In the genomic region with DNA sequence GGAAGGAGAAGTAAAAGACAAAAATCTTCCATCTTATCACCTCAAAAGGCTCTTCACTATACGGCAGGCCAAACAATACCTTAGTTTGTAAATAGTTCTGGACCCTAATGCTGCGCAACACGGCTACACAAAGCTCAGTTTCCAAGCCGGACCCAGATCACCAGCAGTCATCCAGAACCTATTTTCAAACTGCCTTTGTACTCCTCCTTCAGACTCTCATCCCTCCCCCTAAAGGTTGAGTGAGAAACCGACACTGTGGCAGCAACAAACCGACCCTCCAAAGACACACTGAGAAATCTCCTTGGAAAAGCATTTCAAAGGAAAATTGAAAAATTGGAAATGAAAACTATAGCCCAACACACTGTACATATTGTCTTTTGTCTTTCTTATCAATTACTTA, we compare ENCODE assay signal across 9 mouse cellular contexts. TPM values are rescaled to one million over a fixed set of nuclear protein-coding genes. Genes with fewer than 3 reads are reported as not detected.
DNase-seq lines count a peak whose midpoint lies in the region; ATAC-seq and TF ChIP-seq lines count a peak whose summit lies in the region.
"Had no signal": no experiment of that assay in that cellular context is flagged by ENCODE, and none has a peak within 500 bp of the region (broad histone marks: within the 10 kb centered on the region; RNA-seq: fewer than 3 reads in every experiment).

No protein-coding gene starts in this region.

- H3K9ac ChIP-seq in ES-E14 (ENCODE audit: insufficient read depth, low read depth, low read length, poor library complexity, severe bottlenecking): no peak overlapping the region
- peak overlapping the region; percentile 61 for H3K9ac ChIP-seq in forebrain, embryonic 16.5 days (replicated peaks; ENCODE audit: low read depth, low read length)
- peak overlapping the region; percentile 48; the same call in 1 of the 2 replicates for H3K9ac ChIP-seq in lung, postnatal 0 days (replicated peaks; ENCODE audit: low read depth)

- DNase-seq in heart, embryonic 10.5 days (ENCODE audit: low spot score): peak; percentile 74
- DNase-seq in heart, postnatal 25 days (ENCODE audit: low spot score): no peak
- DNase-seq in ES-E14 (ENCODE audit: low read depth, low spot score): no peak
- peak; percentile 61 for DNase-seq in lung, postnatal 0 days (ENCODE audit: low spot score)
- no peak for DNase-seq in retina, embryonic 14.5 days (ENCODE audit: low spot score)
- DNase-seq in gastrocnemius, adult 18-20 months (ENCODE audit: low spot score): no peak
- no peak for DNase-seq in frontal cortex, adult 2 months (ENCODE audit: extremely low spot score in 1 of 2, low spot score in 1 of 2)

- H3K4me2 ChIP-seq in forebrain, embryonic 16.5 days (ENCODE audit: low read length): peak overlapping the region; percentile 52
- peak overlapping the region; percentile 66 for H3K4me2 ChIP-seq in lung, postnatal 0 days (replicated peaks; ENCODE audit: low read depth, low read length)

- no peaks in the 10 kb centered on the region for H3K27me3 ChIP-seq in heart, embryonic 10.5 days (ENCODE audit: insufficient read depth, poor library complexity, severe bottlenecking)
- H3K27me3 ChIP-seq in forebrain, embryonic 16.5 days (replicated peaks; ENCODE audit: control insufficient read depth, insufficient read depth, low read length): no peaks in the 10 kb centered on the region
- no peaks in the 10 kb centered on the region for H3K27me3 ChIP-seq in lung, postnatal 0 days (replicated peaks; ENCODE audit: insufficient read depth, low read length)
- H3K27me3 ChIP-seq: CH12.LX had no signal

- intact Hi-C loops in heart, postnatal 25 days (cut with DNase I): no loop called here

- peak overlapping the region; percentile 96 for H3K27ac ChIP-seq in heart, embryonic 10.5 days
- H3K27ac ChIP-seq in ES-E14 (ENCODE audit: insufficient read depth, low read depth, low read length, poor library complexity, severe bottlenecking): no peak overlapping the region
- peak overlapping the region; percentile 43 for H3K27ac ChIP-seq in forebrain, embryonic 16.5 days (ENCODE audit: low read length)
- peak overlapping the region; percentile 60 for H3K27ac ChIP-seq in lung, postnatal 0 days (ENCODE audit: low read length)

- in situ Hi-C loops in ES-E14 (cut with MboI; ENCODE audit: low sequenced_read_pairs in 2 of 2, unreplicated experiment in 2 of 2): no loop called here

- H3K4me3 ChIP-seq in heart, embryonic 10.5 days: peak overlapping the region; percentile 77
- peak overlapping the region; percentile 4 to 89; a peak in 3 of 4 replicates for H3K4me3 ChIP-seq in ES-E14 (ENCODE audit: insufficient read depth in 1 of 2, low read depth in 1 of 2, low read length in 2 of 2, poor library complexity in 1 of 2, severe bottlenecking in 1 of 2)
- H3K4me3 ChIP-seq in forebrain, embryonic 16.5 days (replicated peaks; ENCODE audit: low read length): peak overlapping the region; percentile 50
- peak overlapping the region; percentile 73 for H3K4me3 ChIP-seq in lung, postnatal 0 days (ENCODE audit: low read depth, low read length)

- no peaks in the 10 kb centered on the region for H3K9me3 ChIP-seq in heart, embryonic 10.5 days
- no peaks in the 10 kb centered on the region for H3K9me3 ChIP-seq in ES-E14 (ENCODE audit: control insufficient read depth, insufficient read depth, low read depth, low read length)
- H3K9me3 ChIP-seq in forebrain, embryonic 16.5 days (ENCODE audit: control insufficient read depth, low read length): no peaks in the 10 kb centered on the region
- no peaks in the 10 kb centered on the region for H3K9me3 ChIP-seq in lung, postnatal 0 days (ENCODE audit: low read length)

- peaks cover 25% of the 10 kb centered on the region for H3K4me1 ChIP-seq in heart, embryonic 10.5 days
- peaks cover 2 to 4% of the 10 kb centered on the region in 2 experiments; a peak in 3 of 4 replicates for H3K4me1 ChIP-seq in ES-E14 (ENCODE audit: control insufficient read depth in 2 of 2, insufficient read depth in 2 of 2, low read length in 2 of 2, poor library complexity in 1 of 2)
- peaks cover 11% of the 10 kb centered on the region for H3K4me1 ChIP-seq in forebrain, embryonic 16.5 days (replicated peaks; ENCODE audit: control insufficient read depth, insufficient read depth, low read length)
- peaks cover 7% of the 10 kb centered on the region for H3K4me1 ChIP-seq in lung, postnatal 0 days (ENCODE audit: insufficient read depth, low read depth, low read length)

- no peak for ATAC-seq in forebrain, embryonic 16.5 days
- ATAC-seq in lung, postnatal 0 days: no peak

- no peak for TF ChIP-seq EP300 in lung, postnatal 0 days (IDR thresholded peaks at IDR 0.05)

- WGBS in heart, embryonic 10.5 days: 33% methylated on average over 6 of the region's 6 CpGs
- 18% methylated on average over 6 of the region's 6 CpGs for WGBS in forebrain, embryonic 16.5 days
- 10% methylated on average over 6 of the region's 6 CpGs for WGBS in lung, postnatal 0 days

- H3K36me3 ChIP-seq in heart, embryonic 10.5 days: peaks cover 4% of the 10 kb centered on the region; the same call in 1 of the 2 replicates
- 0 out of 2 replicates have a peak, but pooled peaks cover 2% of the 10 kb centered on the region for H3K36me3 ChIP-seq in ES-E14 (ENCODE audit: control insufficient read depth, insufficient read depth, low read length, poor library complexity, severe bottlenecking)
- H3K36me3 ChIP-seq in forebrain, embryonic 16.5 days (ENCODE audit: control insufficient read depth, insufficient read depth): no peaks in the 10 kb centered on the region
- no peaks in the 10 kb centered on the region for H3K36me3 ChIP-seq in lung, postnatal 0 days (ENCODE audit: insufficient read depth, low read length)

- peak; percentile 45 for TF ChIP-seq CTCF in lung, postnatal 0 days (IDR thresholded peaks at IDR 0.05)

TF ChIP-seq in ES-E14, 5 proteins besides CTCF, POLR2A, EP300 and RAD21:
- TF ChIP-seq ZNF384 (IDR thresholded peaks at IDR 0.05; ENCODE audit: low read depth, low read length) (no peak), HCFC1 (IDR thresholded peaks at IDR 0.05; ENCODE audit: borderline replicate concordance, insufficient read depth, low read length) (no peak), MAFK (IDR thresholded peaks at IDR 0.05; ENCODE audit: insufficient read depth, low read depth, low read length) (no peak), CHD2 (IDR thresholded peaks at IDR 0.05; ENCODE audit: low read depth, low read length) (no peak), ZC3H11A (IDR thresholded peaks at IDR 0.05; ENCODE audit: borderline replicate concordance, low read depth, low read length) (no peak)
TF ChIP-seq in ES-E14: peak in this region for 0.

RNA-seq across cellular contexts. Expression of a gene that starts 2.2 kb away (rescaled TPM):
- 65.2 and 91.5 TPM in 2 replicates for polyA plus RNA-seq in heart, embryonic 10.5 days (2016; fragmentation: Nextera tagmentation; extraction: Ambion mirVana)
- 10 to 100 TPM; 66.6 to 70.4 TPM for total RNA-seq in heart, postnatal 25 days (2021)
- total RNA-seq in ES-E14 (2012; rRNA removed): 48.2 and 51.5 TPM in 2 replicates
- polyA plus RNA-seq in forebrain, embryonic 16.5 days (2015; fragmentation: Nextera tagmentation; extraction: Ambion mirVana): 41.7 and 45.6 TPM in 2 replicates
- polyA plus RNA-seq in lung, postnatal 0 days (2015; fragmentation: Nextera tagmentation; extraction: Ambion mirVana): 38.2 and 42.9 TPM in 2 replicates
- total RNA-seq in gastrocnemius, adult 18-20 months (2021): 10 to 100 TPM; 23.2 to 29.2 TPM
- polyA plus RNA-seq in frontal cortex, adult 2 months (2012; rRNA removed): 42.1 and 45.8 TPM in 2 replicates

RNA-seq across cellular contexts. Expression of a gene that starts 10.5 kb away (rescaled TPM):
- polyA plus RNA-seq in heart, embryonic 10.5 days (2016; fragmentation: Nextera tagmentation; extraction: Ambion mirVana): 0.21 and 0.29 TPM in 2 replicates
- not detected for total RNA-seq in heart, postnatal 25 days (2021)
- total RNA-seq in ES-E14 (2012; rRNA removed): 3.2 and 3.6 TPM in 2 replicates
- 0.41 and 0.52 TPM in 2 replicates for polyA plus RNA-seq in forebrain, embryonic 16.5 days (2015; fragmentation: Nextera tagmentation; extraction: Ambion mirVana)
- 0.06 and 0.07 TPM in 2 replicates for polyA plus RNA-seq in lung, postnatal 0 days (2015; fragmentation: Nextera tagmentation; extraction: Ambion mirVana)
- total RNA-seq in gastrocnemius, adult 18-20 months (2021): not detected
- polyA plus RNA-seq in frontal cortex, adult 2 months (2012; rRNA removed): not detected in 2 replicates

RNA-seq across cellular contexts. Expression of a gene that starts 22.2 kb away (rescaled TPM):
- polyA plus RNA-seq in heart, embryonic 10.5 days (2016; fragmentation: Nextera tagmentation; extraction: Ambion mirVana): 347 and 370 TPM in 2 replicates
- total RNA-seq in heart, postnatal 25 days (2021): 10 to 100 TPM; 22.4 to 25.2 TPM
- 546 and 589 TPM in 2 replicates for total RNA-seq in ES-E14 (2012; rRNA removed)
- polyA plus RNA-seq in forebrain, embryonic 16.5 days (2015; fragmentation: Nextera tagmentation; extraction: Ambion mirVana): 213 and 225 TPM in 2 replicates
- polyA plus RNA-seq in lung, postnatal 0 days (2015; fragmentation: Nextera tagmentation; extraction: Ambion mirVana): 94.3 and 102 TPM in 2 replicates
- 10 to 100 TPM; 12.0 to 14.4 TPM for total RNA-seq in gastrocnemius, adult 18-20 months (2021)
- polyA plus RNA-seq in frontal cortex, adult 2 months (2012; rRNA removed): 54.9 and 56.1 TPM in 2 replicates

RNA-seq across cellular contexts. Expression of a gene that starts 29.5 kb away (rescaled TPM):
- polyA plus RNA-seq in heart, embryonic 10.5 days (2016; fragmentation: Nextera tagmentation; extraction: Ambion mirVana): not detected in 2 replicates
- total RNA-seq in heart, postnatal 25 days (2021): 1 to 10 TPM; 5.4 to 5.8 TPM
- total RNA-seq in ES-E14 (2012; rRNA removed): 1.1 and 2.7 TPM in 2 replicates
- not detected in 2 replicates for polyA plus RNA-seq in forebrain, embryonic 16.5 days (2015; fragmentation: Nextera tagmentation; extraction: Ambion mirVana)
- polyA plus RNA-seq in lung, postnatal 0 days (2015; fragmentation: Nextera tagmentation; extraction: Ambion mirVana): not detected in 2 replicates
- 1 to 10 TPM in 1 of 2 experiments, under 1 TPM in 1; 0.59 to 2.2 TPM for total RNA-seq in gastrocnemius, adult 18-20 months (2021)
- not detected in 2 replicates for polyA plus RNA-seq in frontal cortex, adult 2 months (2012; rRNA removed)
- total RNA-seq: CH12.LX had no signal

RNA-seq across cellular contexts. Expression of a gene that starts 29.8 kb away (rescaled TPM):
- 30.8 and 39.9 TPM in 2 replicates for polyA plus RNA-seq in heart, embryonic 10.5 days (2016; fragmentation: Nextera tagmentation; extraction: Ambion mirVana)
- total RNA-seq in heart, postnatal 25 days (2021): 10 to 100 TPM; 13.2 to 13.7 TPM
- total RNA-seq in ES-E14 (2012; rRNA removed): 17.1 and 31.4 TPM in 2 replicates
- 53.8 and 54.3 TPM in 2 replicates for polyA plus RNA-seq in forebrain, embryonic 16.5 days (2015; fragmentation: Nextera tagmentation; extraction: Ambion mirVana)
- polyA plus RNA-seq in lung, postnatal 0 days (2015; fragmentation: Nextera tagmentation; extraction: Ambion mirVana): 21.0 and 22.6 TPM in 2 replicates
- total RNA-seq in gastrocnemius, adult 18-20 months (2021): 1 to 10 TPM; 7.7 to 8.5 TPM
- 27.7 and 31.7 TPM in 2 replicates for polyA plus RNA-seq in frontal cortex, adult 2 months (2012; rRNA removed)

Comparison
In these comparisons a context has a peak if more than half of its experiments do, and no peak if none do; other contexts are left out.
1. DNase-seq: peak in heart, embryonic 10.5 days (single experiment) and lung, postnatal 0 days (single experiment); none in heart, postnatal 25 days (single experiment), ES-E14 (single experiment), retina, embryonic 14.5 days (single experiment), gastrocnemius, adult 18-20 months (single experiment) and frontal cortex, adult 2 months (0 of 2).
2. Peak in every context shown above with its lines, with median percentiles within 50 percentile points of each other: H3K4me3 ChIP-seq.